Mouse (Mus musculus) limb, embryonic 11.5 days (tissue): ENCODE data around the gene Ephx1. TPM values are rescaled to one million over a fixed set of nuclear protein-coding genes. Genes with fewer than 3 reads are reported as not detected.

ENCODE experiments used
- ATAC-seq: fragments of 200-750 bp; cut with Nextera tagmentation; 2 replicates; pipeline ENCODE4 v1.8.0; 2017; ENCODE audit warnings: low read depth; ENCODE audit not compliant: insufficient number of reproducible peaks, low FRiP score, low TSS enrichment
- DNase-seq: peaks from one replicate; pipeline ENCODE4 v3.0.0-alpha.2; 2015; ENCODE audit warnings: low spot score
- H3K27ac ChIP-seq: fragments of 300-500 bp; sonication (generic); replicated peaks from 2 replicates; pipeline ENCODE4 v1.5.1; 2014; ENCODE audit warnings: low read depth, mild to moderate bottlenecking, low read length
- H3K27me3 ChIP-seq: fragments of 300-500 bp; sonication (generic); 2 replicates; pipeline ENCODE4 v1.6.1; 2014; ENCODE audit warnings: mild to moderate bottlenecking, low read length, mixed read lengths; ENCODE audit not compliant: control insufficient read depth, insufficient read depth
- H3K36me3 ChIP-seq: fragments of 300-500 bp; sonication (generic); 2 replicates; pipeline ENCODE4 v1.6.1; 2014; ENCODE audit warnings: mild to moderate bottlenecking, low read length, moderate library complexity, mixed read lengths; ENCODE audit not compliant: control insufficient read depth, insufficient read depth
- H3K4me1 ChIP-seq: fragments of 300-500 bp; sonication (generic); 2 replicates; pipeline ENCODE4 v1.6.1; 2014; ENCODE audit warnings: low read length, mixed read lengths; ENCODE audit not compliant: control insufficient read depth, insufficient read depth
- H3K4me2 ChIP-seq: fragments of 300-500 bp; sonication (generic); 2 replicates; pipeline ENCODE4 v1.6.1; 2014; ENCODE audit warnings: low read depth, mild to moderate bottlenecking, moderate library complexity; ENCODE audit not compliant: severe bottlenecking
- H3K4me3 ChIP-seq: fragments of 300-500 bp; sonication (generic); 2 replicates; pipeline ENCODE4 v1.5.1; 2014; ENCODE audit warnings: low read depth, low read length
- H3K9ac ChIP-seq: fragments of 300-500 bp; sonication (generic); 2 replicates; pipeline ENCODE4 v1.6.1; 2014; ENCODE audit warnings: mild to moderate bottlenecking, low read length
- H3K9me3 ChIP-seq: fragments of 300-500 bp; sonication (generic); 2 replicates; pipeline ENCODE4 v1.6.1; 2016; ENCODE audit warnings: low read length; ENCODE audit not compliant: control insufficient read depth
- WGBS: fragments of 180-500 bp; shearing (Covaris S2); extraction: QIAGEN DNeasy Blood & Tissue Kit; methylation state at CpG from one replicate; pipeline ENCODE4 v1.1.7; 2014; 5-methylcytosine and 5-hydroxymethylcytosine counted together
- polyA plus RNA-seq: library from polyadenylated mRNA; unstranded; fragments of >200 nt; fragmentation: Nextera tagmentation; extraction: Ambion mirVana; gene quantifications from 2 replicates; pipeline ENCODE4 v1.2.1, GENCODE M21; 2014

The Ephx1 gene
- polyA plus RNA-seq, 1 experiment from 2014 or later = 1.7 TPM

GRCm38 (mm10) chr1:180979484-180980251, 41.0 kb downstream of the Ephx1 start:
- Histone ChIP-seq H3K27me3 (no peaks in the 10 kb centered on the region), H3K36me3 (no peaks in the 10 kb centered on the region), H3K4me3 (no peak overlapping the region), H3K4me1 (no peaks in the 10 kb centered on the region), H3K9ac (no peak overlapping the region), H3K27ac (no peak overlapping the region), H3K9me3 (no peaks in the 10 kb centered on the region), H3K4me2 (no peak overlapping the region)
- ATAC-seq = no peak
- no peak for DNase-seq
- 85% methylated on average over 24 of the region's 24 CpGs for WGBS

- H3K27me3 ChIP-seq = no peaks in the 10 kb centered on the region
- H3K4me2 ChIP-seq = no peak overlapping the region
- DNase-seq (peak; percentile 43), ATAC-seq (no peak)
- no peaks in the 10 kb centered on the region for H3K36me3 ChIP-seq
- 66% methylated on average over 4 of the region's 4 CpGs for WGBS
- no peaks in the 10 kb centered on the region for H3K4me1 ChIP-seq
- no peaks in the 10 kb centered on the region for H3K9me3 ChIP-seq
- H3K4me3 ChIP-seq = no peak overlapping the region
- H3K27ac ChIP-seq = no peak overlapping the region
- H3K9ac ChIP-seq = no peak overlapping the region
Measured at GRCm38 (mm10) chr1:180976110-180976679, 44.5 kb downstream of the Ephx1 start.

- no peaks in the 10 kb centered on the region for H3K27me3 ChIP-seq
- H3K4me2 ChIP-seq = no peak overlapping the region
- H3K9me3 ChIP-seq = no peaks in the 10 kb centered on the region
- H3K9ac ChIP-seq = no peak overlapping the region
- H3K4me3 ChIP-seq = no peak overlapping the region
- H3K36me3 ChIP-seq = no peaks in the 10 kb centered on the region
- 68% methylated on average over 14 of the region's 14 CpGs for WGBS
- H3K4me1 ChIP-seq = no peaks in the 10 kb centered on the region
- H3K27ac ChIP-seq = no peak overlapping the region
- peak; percentile 61 for DNase-seq
- no peak for ATAC-seq
Measured at GRCm38 (mm10) chr1:180974126-180974746, 46.5 kb downstream of the Ephx1 start.

- no peak overlapping the region for H3K4me3 ChIP-seq
- H3K27me3 ChIP-seq = no peaks in the 10 kb centered on the region
- no peak for DNase-seq
- no peak overlapping the region for H3K27ac ChIP-seq
- H3K9ac ChIP-seq = no peak overlapping the region
- no peak overlapping the region for H3K4me2 ChIP-seq
- ATAC-seq = no peak
- no peaks in the 10 kb centered on the region for H3K36me3 ChIP-seq
- WGBS = 86% methylated on average over 10 of the region's 11 CpGs
- H3K4me1 ChIP-seq = no peaks in the 10 kb centered on the region
- H3K9me3 ChIP-seq = no peaks in the 10 kb centered on the region
Measured at GRCm38 (mm10) chr1:180972941-180973340, 47.8 kb downstream of the Ephx1 start.

GRCm38 (mm10) chr1:180967261-180967660, 53.4 kb downstream of the Ephx1 start:
- Histone ChIP-seq H3K27me3 (no peaks in the 10 kb centered on the region), H3K4me1 (no peaks in the 10 kb centered on the region), H3K4me3 (no peak overlapping the region), H3K9me3 (no peaks in the 10 kb centered on the region), H3K27ac (no peak overlapping the region), H3K4me2 (no peak overlapping the region), H3K9ac (no peak overlapping the region), H3K36me3 (no peaks in the 10 kb centered on the region)
- DNase-seq = no peak
- ATAC-seq = no peak
- WGBS = 82% methylated on average over 7 of the region's 7 CpGs

- Histone ChIP-seq H3K27ac (no peak overlapping the region), H3K4me2 (no peak overlapping the region), H3K4me1 (no peaks in the 10 kb centered on the region), H3K9me3 (no peaks in the 10 kb centered on the region), H3K36me3 (no peaks in the 10 kb centered on the region), H3K9ac (no peak overlapping the region), H3K27me3 (no peaks in the 10 kb centered on the region), H3K4me3 (no peak overlapping the region)
- no peak for ATAC-seq
- DNase-seq = no peak
- 76% methylated on average over 3 of the region's 3 CpGs for WGBS
Measured at GRCm38 (mm10) chr1:180966542-180966941, 54.2 kb downstream of the Ephx1 start.

- Histone ChIP-seq H3K36me3 (no peaks in the 10 kb centered on the region), H3K9ac (no peak overlapping the region), H3K27ac (no peak overlapping the region), H3K9me3 (no peaks in the 10 kb centered on the region), H3K4me1 (no peaks in the 10 kb centered on the region), H3K27me3 (no peaks in the 10 kb centered on the region), H3K4me2 (no peak overlapping the region), H3K4me3 (no peak overlapping the region)
- no peak for DNase-seq
- ATAC-seq = no peak
- WGBS = 81% methylated on average over 3 of the region's 3 CpGs
Measured at GRCm38 (mm10) chr1:180965786-180966185, 54.9 kb downstream of the Ephx1 start.

- WGBS = 62% methylated on average over 3 of the region's 3 CpGs
- ATAC-seq = no peak
- 0 out of 2 replicates have a peak, but pooled peaks cover 2% of the 10 kb centered on the region for H3K36me3 ChIP-seq
Measured at GRCm38 (mm10) chr1:180958797-180959196, 61.9 kb downstream of the Ephx1 start.

More at GRCm38 (mm10) chr1:180958797-180959196, 61.9 kb downstream of the Ephx1 start:
- Histone ChIP-seq H3K9ac (no peak overlapping the region), H3K4me3 (no peak overlapping the region), H3K27me3 (no peaks in the 10 kb centered on the region), H3K4me2 (no peak overlapping the region), H3K4me1 (peaks cover 3% of the 10 kb centered on the region; the same call in 1 of the 2 replicates), H3K9me3 (no peaks in the 10 kb centered on the region), H3K27ac (no peak overlapping the region)
- no peak for DNase-seq
